8 mouse cellular contexts compared by ENCODE assay signal in the genomic region with DNA sequence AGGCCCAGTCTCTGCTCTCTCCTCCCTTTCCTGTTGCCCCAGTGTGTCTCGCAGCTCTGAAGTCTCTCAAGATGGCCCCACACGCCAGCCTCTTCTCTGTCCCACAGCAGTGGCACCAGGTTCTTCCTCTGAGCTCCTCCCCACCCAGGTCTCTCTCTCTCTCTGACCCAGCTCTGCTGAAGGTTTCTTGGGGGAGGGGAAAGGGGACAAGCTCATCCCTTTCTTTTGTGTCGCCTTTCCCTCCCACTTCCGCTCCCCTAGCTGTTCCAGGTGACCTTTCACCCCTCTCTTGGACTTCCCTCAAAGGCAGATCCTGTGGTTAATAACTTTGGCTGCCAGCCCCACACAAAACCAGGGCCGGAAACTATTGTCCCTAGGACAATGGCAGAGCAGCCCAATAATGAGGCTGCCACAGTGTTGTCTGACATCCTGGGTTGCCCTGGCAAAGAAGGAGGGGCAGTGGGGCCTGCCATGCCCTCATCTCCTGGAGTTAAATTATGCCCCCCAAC. TPM values are rescaled to one million over a fixed set of nuclear protein-coding genes. Genes with fewer than 3 reads are reported as not detected.
DNase-seq lines count a peak whose midpoint lies in the region; ATAC-seq and TF ChIP-seq lines count a peak whose summit lies in the region.

No protein-coding gene starts in this region.

- H3K4me3 ChIP-seq in liver, adult 2 months (ENCODE audit: insufficient read depth, low read depth, low read length): no peak overlapping the region
- H3K4me3 ChIP-seq in forebrain, embryonic 10.5 days: peak overlapping the region; percentile 19; the same call in 1 of the 2 replicates
- no peak overlapping the region for H3K4me3 ChIP-seq in hindbrain, embryonic 14.5 days (replicated peaks; ENCODE audit: low read length)
- H3K4me3 ChIP-seq in lung, postnatal 0 days (ENCODE audit: low read depth, low read length): no peak overlapping the region

- WGBS in liver, adult 2 months: 57% methylated on average over 5 of the region's 5 CpGs
- 22% methylated on average over 5 of the region's 5 CpGs for WGBS in forebrain, embryonic 10.5 days
- 2% methylated on average over 5 of the region's 5 CpGs for WGBS in hindbrain, embryonic 14.5 days
- 38% methylated on average over 5 of the region's 5 CpGs for WGBS in lung, postnatal 0 days

- no peaks in the 10 kb centered on the region for H3K4me1 ChIP-seq in liver, adult 2 months (ENCODE audit: control insufficient read depth, insufficient read depth, low read length)
- peaks cover 24% of the 10 kb centered on the region for H3K4me1 ChIP-seq in forebrain, embryonic 10.5 days
- H3K4me1 ChIP-seq in hindbrain, embryonic 14.5 days (replicated peaks; ENCODE audit: control insufficient read depth, insufficient read depth, low read length): no peaks in the 10 kb centered on the region
- H3K4me1 ChIP-seq in lung, postnatal 0 days (ENCODE audit: insufficient read depth, low read depth, low read length): no peaks in the 10 kb centered on the region

- H3K4me2 ChIP-seq in hindbrain, embryonic 14.5 days (replicated peaks): no peak overlapping the region
- no peak overlapping the region for H3K4me2 ChIP-seq in lung, postnatal 0 days (replicated peaks; ENCODE audit: low read depth, low read length)

- H3K36me3 ChIP-seq in liver, adult 2 months (ENCODE audit: control insufficient read depth, insufficient read depth, low read length): no peaks in the 10 kb centered on the region
- H3K36me3 ChIP-seq in forebrain, embryonic 10.5 days (replicated peaks): no peaks in the 10 kb centered on the region
- H3K36me3 ChIP-seq in hindbrain, embryonic 14.5 days (replicated peaks; ENCODE audit: control insufficient read depth, insufficient read depth): no peaks in the 10 kb centered on the region
- no peaks in the 10 kb centered on the region for H3K36me3 ChIP-seq in lung, postnatal 0 days (ENCODE audit: insufficient read depth, low read length)

- no peak for TF ChIP-seq CTCF in liver, adult 2 months (IDR thresholded peaks at IDR 0.05; ENCODE audit: low read depth, low read length)
- TF ChIP-seq CTCF in lung, postnatal 0 days (IDR thresholded peaks at IDR 0.05): no peak

- peak; percentile 90 for ATAC-seq in hindbrain, embryonic 14.5 days (ENCODE audit: low FRiP score)
- peak; percentile 92 for ATAC-seq in lung, postnatal 0 days

- H3K79me2 ChIP-seq in liver, adult 2 months (ENCODE audit: control insufficient read depth, insufficient read depth, low read length): no peaks in the 10 kb centered on the region

- H3K9me3 ChIP-seq in forebrain, embryonic 10.5 days: no peaks in the 10 kb centered on the region
- H3K9me3 ChIP-seq in hindbrain, embryonic 14.5 days (ENCODE audit: control insufficient read depth, low read length): no peaks in the 10 kb centered on the region
- no peaks in the 10 kb centered on the region for H3K9me3 ChIP-seq in lung, postnatal 0 days (ENCODE audit: low read length)

- peak; percentile 37 for DNase-seq in liver, adult 2 months (ENCODE audit: extremely low read depth, low read depth, low spot score)
- DNase-seq in liver: no peak
- DNase-seq in forebrain, embryonic 10.5 days (ENCODE audit: extremely low spot score, low spot score): peak; percentile 65
- peak; percentile 34 for DNase-seq in hindbrain, embryonic 14.5 days (ENCODE audit: low spot score)
- DNase-seq in lung, postnatal 0 days (ENCODE audit: low spot score): peak; percentile 70
- no peak for DNase-seq in c-Kit-positive CD71-positive TER-119-positive erythroid progenitor cells, embryonic 14.5 days (ENCODE audit: low spot score)
- DNase-seq in thymus, adult 18-20 months: no peak
- no peak for DNase-seq in urinary bladder, postnatal 14 days (ENCODE audit: low spot score)

- no peaks in the 10 kb centered on the region for H3K27me3 ChIP-seq in liver, adult 2 months (ENCODE audit: control insufficient read depth, insufficient read depth, low read length)
- peaks cover 39% of the 10 kb centered on the region for H3K27me3 ChIP-seq in forebrain, embryonic 10.5 days (ENCODE audit: poor library complexity, severe bottlenecking)
- peaks cover 21% of the 10 kb centered on the region for H3K27me3 ChIP-seq in hindbrain, embryonic 14.5 days (ENCODE audit: control insufficient read depth, insufficient read depth, low read length)
- no peaks in the 10 kb centered on the region for H3K27me3 ChIP-seq in lung, postnatal 0 days (replicated peaks; ENCODE audit: insufficient read depth, low read length)

- no peak overlapping the region for H3K27ac ChIP-seq in liver, adult 2 months (replicated peaks; ENCODE audit: insufficient read depth, low read depth, low read length)
- peak overlapping the region; percentile 69 for H3K27ac ChIP-seq in forebrain, embryonic 10.5 days
- no peak overlapping the region for H3K27ac ChIP-seq in hindbrain, embryonic 14.5 days
- H3K27ac ChIP-seq in lung, postnatal 0 days (ENCODE audit: low read length): no peak overlapping the region

- no peak for TF ChIP-seq POLR2A in liver, adult 2 months (IDR thresholded peaks at IDR 0.05; ENCODE audit: extremely low read depth, insufficient read depth, low read length)

- TF ChIP-seq EP300 in lung, postnatal 0 days (IDR thresholded peaks at IDR 0.05): peak; percentile 69

- no peak overlapping the region for H3K9ac ChIP-seq in liver, adult 2 months (ENCODE audit: low read depth, low read length)
- H3K9ac ChIP-seq in hindbrain, embryonic 14.5 days: no peak overlapping the region
- no peak overlapping the region for H3K9ac ChIP-seq in lung, postnatal 0 days (replicated peaks; ENCODE audit: low read depth)

RNA-seq across cellular contexts. Expression of a gene that starts 27.6 kb away (rescaled TPM):
- 0.09 TPM in 1 of 2 replicates, not detected in the other for total RNA-seq in liver, adult 2 months (2014; rRNA removed)
- polyA plus RNA-seq in liver, adult 2 months (2012; rRNA removed): not detected in 2 replicates
- 0.43 and 0.56 TPM in 2 replicates for polyA plus RNA-seq in forebrain, embryonic 10.5 days (2016; fragmentation: Nextera tagmentation; extraction: Ambion mirVana)
- polyA plus RNA-seq in hindbrain, embryonic 14.5 days (2014; fragmentation: Nextera tagmentation; extraction: Ambion mirVana): 24.5 and 33.0 TPM in 2 replicates
- not detected in 2 replicates for polyA plus RNA-seq in lung, postnatal 0 days (2015; fragmentation: Nextera tagmentation; extraction: Ambion mirVana)

Comparison
In these comparisons a context has a peak if more than half of its experiments do, and no peak if none do; other contexts are left out.
1. DNase-seq: peak in liver, adult 2 months (single experiment), forebrain, embryonic 10.5 days (single experiment), hindbrain, embryonic 14.5 days (single experiment) and lung, postnatal 0 days (single experiment); none in liver (single experiment), c-Kit-positive CD71-positive TER-119-positive erythroid progenitor cells, embryonic 14.5 days (single experiment), thymus, adult 18-20 months (0 of 2) and urinary bladder, postnatal 14 days (single experiment).
2. RNA of a gene that starts 27.6 kb away (polyA plus RNA-seq): 24.5 to 33.0 TPM in hindbrain, embryonic 14.5 days; 0.43 to 0.56 TPM in forebrain, embryonic 10.5 days, not detected in liver, adult 2 months and not detected in lung, postnatal 0 days; every median in the first group is over 10 times any median in the second.